Mouse (Mus musculus) embryo, embryonic 10.5 days (tissue): ENCODE data around the gene Soat2.
"Not testable (repeated sequence)": the region's sequence is repeated elsewhere in the genome, so short reads cannot be mapped to it uniquely, and the experiment has no call there.

ENCODE experiments used
- DNase-seq: peaks from one replicate; pipeline ENCODE4 v3.0.0-alpha.2; 2015; ENCODE audit warnings: low spot score

Gene Soat2

GRCm38 (mm10) chr15:102146882-102147281, 3.4 kb upstream of the Soat2 start:
- peak; percentile 72 for DNase-seq

- no peak for DNase-seq
These were observed 2.5 kb upstream of the Soat2 start for GRCm38 (mm10) chr15:102147674-102148402.

- DNase-seq, result no peak
These were observed 765 bp upstream of the Soat2 start for GRCm38 (mm10) chr15:102149561-102149960.

GRCm38 (mm10) chr15:102152646-102153045, 2.3 kb downstream of the Soat2 start:
- DNase-seq, result peak; percentile 69

GRCm38 (mm10) chr15:102155006-102155405, 4.7 kb downstream of the Soat2 start:
- DNase-seq, result not testable (repeated sequence)

GRCm38 (mm10) chr15:102156836-102157235, 6.5 kb downstream of the Soat2 start:
- peak; percentile 66 for DNase-seq

- DNase-seq, result no peak
These were observed 10.2 kb downstream of the Soat2 start for GRCm38 (mm10) chr15:102160415-102161060.

- no peak for DNase-seq
These were observed 13.8 kb downstream of the Soat2 start for GRCm38 (mm10) chr15:102163900-102164693.

- no peak for DNase-seq
These were observed 15.3 kb downstream of the Soat2 start for GRCm38 (mm10) chr15:102165468-102166100.

- DNase-seq, result peak; percentile 65
These were observed 17.3 kb downstream of the Soat2 start for GRCm38 (mm10) chr15:102167620-102168021.

GRCm38 (mm10) chr15:102169064-102169463, 18.7 kb downstream of the Soat2 start:
- no peak for DNase-seq

GRCm38 (mm10) chr15:102173581-102173980, 23.3 kb downstream of the Soat2 start:
- DNase-seq, result no peak

- DNase-seq, result no peak
These were observed 25.5 kb downstream of the Soat2 start for GRCm38 (mm10) chr15:102175736-102176319.

GRCm38 (mm10) chr15:102176571-102177316, 26.4 kb downstream of the Soat2 start:
- no peak for DNase-seq

- DNase-seq, result no peak
These were observed 27.1 kb downstream of the Soat2 start for GRCm38 (mm10) chr15:102177417-102177816.

- peak; percentile 78 for DNase-seq
These were observed 28.0 kb downstream of the Soat2 start for GRCm38 (mm10) chr15:102178279-102178678.

GRCm38 (mm10) chr15:102179106-102179505, 28.8 kb downstream of the Soat2 start:
- DNase-seq, result no peak

- no peak for DNase-seq
These were observed 29.6 kb downstream of the Soat2 start for GRCm38 (mm10) chr15:102179924-102180323.

GRCm38 (mm10) chr15:102183076-102183475, 32.8 kb downstream of the Soat2 start:
- DNase-seq, result no peak

- DNase-seq, result no peak
These were observed 35.9 kb downstream of the Soat2 start for GRCm38 (mm10) chr15:102186239-102186638.

GRCm38 (mm10) chr15:102188096-102188495, 37.8 kb downstream of the Soat2 start:
- DNase-seq, result no peak
